Mouse (Mus musculus) fat pad, adult 2 months (tissue): ENCODE results near the gene Psmd9.

Source experiments
- DNase-seq: peaks from one replicate; pipeline ENCODE4 v3.0.0-alpha.2; 2011; ENCODE audit warnings: low read depth, low spot score; ENCODE audit errors: extremely low read depth

Gene Psmd9

GRCm38 (mm10) chr5:123294653-123295052 lies 125.4 kb downstream of the Psmd9 start:
- peak; percentile 11 for DNase-seq

DNA sequence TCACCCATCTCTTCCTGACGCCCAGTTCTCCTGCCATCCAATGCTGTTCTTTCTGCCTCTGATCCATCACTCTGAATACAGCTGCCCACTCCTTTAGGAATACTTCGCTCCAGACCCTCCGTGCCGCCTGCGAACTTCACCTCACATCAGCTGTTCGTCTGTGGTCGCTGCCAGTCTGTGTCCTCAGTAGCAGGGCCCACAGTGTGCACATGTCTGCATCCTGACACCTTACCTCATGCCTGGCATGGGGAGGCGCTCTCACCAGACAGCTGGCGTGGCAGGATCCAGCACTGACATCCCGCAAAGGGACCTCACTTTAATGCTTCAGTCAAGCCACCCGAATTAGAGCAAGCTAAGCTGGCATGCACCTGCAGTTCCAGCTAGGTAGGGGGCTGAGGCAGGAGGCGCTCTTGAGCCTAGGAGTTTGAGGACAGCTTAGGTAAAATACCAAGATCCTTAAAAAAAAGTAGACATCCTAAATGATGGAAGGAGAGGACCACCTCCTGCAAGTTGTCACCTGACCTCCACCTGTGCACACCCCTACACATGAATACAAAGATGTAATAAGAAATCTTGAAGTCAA lies 127.1 kb downstream of the Psmd9 start:
- no peak for DNase-seq

GRCm38 (mm10) chr5:123296972-123297754 lies 128.0 kb downstream of the Psmd9 start:
- DNase-seq, result no peak

GRCm38 (mm10) chr5:123297830-123298229 lies 128.6 kb downstream of the Psmd9 start:
- no peak for DNase-seq

- no peak for DNase-seq
Measured at GRCm38 (mm10) chr5:123298526-123298925, 129.3 kb downstream of the Psmd9 start.
